Mouse (Mus musculus): ENCODE data around the gene Fbl. TPM values are rescaled to one million over a fixed set of nuclear protein-coding genes. Genes with fewer than 3 reads are reported as not detected.

Gene Fbl
- polyA plus RNA-seq, 1 experiment from 2014 or later = 86.3 TPM

Other genes starting within 250 kb of the Fbl start
- gene Zfp974, start 240.2 kb upstream of the Fbl start, polyA plus RNA-seq (2015; fragmentation: Nextera tagmentation; extraction: Ambion mirVana) = 8.4 and 9.4 TPM in 2 replicates
- 18.5 and 18.8 TPM in 2 replicates for gene Zfp780b, start 190.5 kb upstream of the Fbl start, polyA plus RNA-seq (2015; fragmentation: Nextera tagmentation; extraction: Ambion mirVana)
- gene Zfp850, start 155.6 kb upstream of the Fbl start, polyA plus RNA-seq (2015; fragmentation: Nextera tagmentation; extraction: Ambion mirVana) = 3.6 TPM in 2 replicates
- gene Psmc4, start 119.6 kb upstream of the Fbl start, polyA plus RNA-seq (2015; fragmentation: Nextera tagmentation; extraction: Ambion mirVana) = 245 and 251 TPM in 2 replicates
- gene Fcgbp, start 98.5 kb upstream of the Fbl start, polyA plus RNA-seq (2015; fragmentation: Nextera tagmentation; extraction: Ambion mirVana) = 45.7 and 60.7 TPM in 2 replicates
- gene 9530053A07Rik, start 40.2 kb upstream of the Fbl start, polyA plus RNA-seq (2015; fragmentation: Nextera tagmentation; extraction: Ambion mirVana) = 0.03 and 0.04 TPM in 2 replicates
- 6.2 and 7.0 TPM in 2 replicates for gene Dyrk1b, start 9.8 kb downstream of the Fbl start, polyA plus RNA-seq (2015; fragmentation: Nextera tagmentation; extraction: Ambion mirVana)
- 1.1 and 1.2 TPM in 2 replicates for gene Eid2, start 98.2 kb downstream of the Fbl start, polyA plus RNA-seq (2015; fragmentation: Nextera tagmentation; extraction: Ambion mirVana)
- 5.9 and 7.9 TPM in 2 replicates for gene Eid2b, start 108.0 kb downstream of the Fbl start, polyA plus RNA-seq (2015; fragmentation: Nextera tagmentation; extraction: Ambion mirVana)
- gene Selenov, start 121.5 kb downstream of the Fbl start, polyA plus RNA-seq (2015; fragmentation: Nextera tagmentation; extraction: Ambion mirVana) = 0.14 TPM in 1 of 2 replicates, not detected in the other
- 1.3 TPM in 2 replicates for gene Dll3, start 132.5 kb downstream of the Fbl start, polyA plus RNA-seq (2015; fragmentation: Nextera tagmentation; extraction: Ambion mirVana)
- gene Timm50, start 142.4 kb downstream of the Fbl start, polyA plus RNA-seq (2015; fragmentation: Nextera tagmentation; extraction: Ambion mirVana) = 113 and 116 TPM in 2 replicates
- 85.7 and 86.7 TPM in 2 replicates for gene Supt5, start 169.0 kb downstream of the Fbl start, polyA plus RNA-seq (2015; fragmentation: Nextera tagmentation; extraction: Ambion mirVana)
- gene Rps16, start 180.9 kb downstream of the Fbl start, polyA plus RNA-seq (2015; fragmentation: Nextera tagmentation; extraction: Ambion mirVana) = 800 and 962 TPM in 2 replicates
- 49.9 and 50.7 TPM in 2 replicates for gene Plekhg2, start 202.9 kb downstream of the Fbl start, polyA plus RNA-seq (2015; fragmentation: Nextera tagmentation; extraction: Ambion mirVana)
- gene Zfp36, start 210.5 kb downstream of the Fbl start, polyA plus RNA-seq (2015; fragmentation: Nextera tagmentation; extraction: Ambion mirVana) = 26.1 and 35.1 TPM in 2 replicates
- 38.7 and 41.2 TPM in 2 replicates for gene Med29, start 223.0 kb downstream of the Fbl start, polyA plus RNA-seq (2015; fragmentation: Nextera tagmentation; extraction: Ambion mirVana)
- gene Paf1, start 223.2 kb downstream of the Fbl start, polyA plus RNA-seq (2015; fragmentation: Nextera tagmentation; extraction: Ambion mirVana) = 84.3 and 88.5 TPM in 2 replicates

All from stomach, embryonic 16.5 days (tissue).